Comparison of ENCODE assay signal across 8 mouse cellular contexts in the genomic region with DNA sequence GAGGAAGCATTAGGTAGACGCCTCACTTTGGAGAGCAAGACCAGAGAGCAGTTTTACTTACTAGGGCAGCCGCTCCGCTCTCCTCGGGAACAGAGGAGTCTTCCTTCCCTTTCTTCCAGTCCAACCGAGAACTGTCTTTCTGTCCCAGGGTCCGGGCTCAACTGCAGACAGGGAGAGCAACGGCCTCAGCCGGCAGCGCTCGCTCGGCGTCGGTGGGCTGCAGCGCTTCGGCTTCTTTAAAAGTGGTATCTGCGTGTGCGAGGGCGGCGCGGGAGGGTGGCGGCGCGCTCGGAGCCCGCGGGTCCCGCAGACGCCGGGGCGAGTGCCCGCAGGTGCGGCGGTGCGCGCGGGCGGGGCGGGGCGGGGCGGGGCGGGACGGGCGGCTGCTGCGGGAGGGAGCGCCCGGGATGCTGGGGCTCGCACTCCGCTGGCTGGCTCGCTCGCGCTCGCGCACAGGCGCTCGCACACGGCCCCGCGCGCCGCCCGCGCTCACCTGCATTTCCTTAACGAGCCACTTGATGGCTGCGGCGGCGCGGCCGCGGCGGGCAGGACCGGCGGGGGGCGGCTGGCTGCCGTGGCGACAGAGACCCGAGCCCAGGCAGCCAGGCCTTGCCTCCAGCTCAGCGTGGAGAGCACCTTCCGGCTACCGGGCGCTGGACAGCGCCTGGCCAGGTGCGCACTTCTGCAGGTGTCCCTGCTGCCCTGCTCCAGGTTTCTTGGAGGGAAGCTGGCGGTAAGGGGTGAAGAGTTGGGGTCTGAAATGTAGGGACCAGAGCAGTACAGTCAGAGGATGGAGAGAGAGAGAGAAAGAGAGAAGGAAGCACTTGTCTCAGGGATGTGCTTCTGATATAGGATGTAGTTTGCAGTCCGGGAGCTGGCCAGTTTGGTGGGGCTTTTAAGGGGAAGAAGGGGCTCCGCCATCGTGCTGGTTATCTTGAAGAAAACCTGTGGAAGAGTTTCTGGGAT. TPM values are rescaled to one million over a fixed set of nuclear protein-coding genes. Genes with fewer than 3 reads are reported as not detected.
A peak's percentile ranks its signal among the peaks of the same experiment; 100 is the strongest.
DNase-seq lines count a peak whose midpoint lies in the region; ATAC-seq and TF ChIP-seq lines count a peak whose summit lies in the region.

A gene (minus strand): TSS at position 433 of the 966 bp plus-strand sequence.

- H3K36me3 ChIP-seq in liver, postnatal 0 days (replicated peaks; ENCODE audit: insufficient read depth, low read length) = no peaks in the 10 kb centered on the region
- no peaks in the 10 kb centered on the region for H3K36me3 ChIP-seq in stomach, embryonic 14.5 days (ENCODE audit: control insufficient read depth, insufficient read depth, low read length)

- peak; percentile 21; the same call in 1 of the 2 replicates for ATAC-seq in liver, postnatal 0 days
- peak; percentile 80 for ATAC-seq in stomach, embryonic 14.5 days (ENCODE audit: insufficient number of reproducible peaks, insufficient read depth, low FRiP score, low read depth)

- no peak within 1 kb of the TSS for H3K27ac ChIP-seq in liver, postnatal 0 days (ENCODE audit: low read depth)
- no peak within 1 kb of the TSS for H3K27ac ChIP-seq in stomach, embryonic 14.5 days (ENCODE audit: low read length)

- no peak for TF ChIP-seq CTCF in liver, postnatal 0 days (IDR thresholded peaks at IDR 0.05; ENCODE audit: low read depth)

- no peak within 1 kb of the TSS for H3K9ac ChIP-seq in liver, postnatal 0 days (replicated peaks)
- peak within 1 kb of the TSS; percentile 14; the same call in 1 of the 2 replicates for H3K9ac ChIP-seq in stomach, embryonic 14.5 days (replicated peaks; ENCODE audit: low read depth, low read length)

- DNase-seq in ovary, postnatal 36 days (ENCODE audit: low spot score) = peak; percentile 22
- no peak for DNase-seq in ovary, adult 18-20 months (ENCODE audit: low spot score)
- peak; percentile 47 to 58 for DNase-seq in cerebellum, postnatal 36 days
- peak; percentile 48 to 68 for DNase-seq in frontal cortex, postnatal 36 days (ENCODE audit: low spot score in 2 of 2)
- DNase-seq in layer of hippocampus, adult 8-10 months (ENCODE audit: low spot score in 2 of 2) = peak; percentile 23 to 57
- DNase-seq in liver, postnatal 0 days = no peak
- DNase-seq in T-cell, adult 2 months (ENCODE audit: low spot score) = no peak

- 2% methylated on average over 49 of the region's 86 CpGs for WGBS in liver, postnatal 0 days (ENCODE audit: insufficient replicate concordance)
- under 1% methylated on average over 62 of the region's 86 CpGs for WGBS in stomach, embryonic 14.5 days

- H3K4me2 ChIP-seq in liver, postnatal 0 days (ENCODE audit: low read depth, low read length) = peak within 1 kb of the TSS; percentile 53
- peak within 1 kb of the TSS; percentile 87 for H3K4me2 ChIP-seq in stomach, embryonic 14.5 days (replicated peaks; ENCODE audit: low read depth, low read length)

- no peaks in the 10 kb centered on the region for H3K4me1 ChIP-seq in liver, postnatal 0 days (ENCODE audit: insufficient read depth)
- no peaks in the 10 kb centered on the region for H3K4me1 ChIP-seq in stomach, embryonic 14.5 days (ENCODE audit: control insufficient read depth, insufficient read depth, low read length)

- no peak for TF ChIP-seq EP300 in liver, postnatal 0 days (IDR thresholded peaks at IDR 0.05; ENCODE audit: low read depth)

- H3K27me3 ChIP-seq in liver, postnatal 0 days (ENCODE audit: insufficient read depth, low read length) = peaks cover 20% of the 10 kb centered on the region
- H3K27me3 ChIP-seq in stomach, embryonic 14.5 days (ENCODE audit: control insufficient read depth, insufficient read depth, low read length) = peaks cover 9% of the 10 kb centered on the region; the same call in 1 of the 2 replicates

- no peaks in the 10 kb centered on the region for H3K9me3 ChIP-seq in liver, postnatal 0 days (ENCODE audit: low read length)
- H3K9me3 ChIP-seq in stomach, embryonic 14.5 days (ENCODE audit: control insufficient read depth, low read depth, low read length) = no peaks in the 10 kb centered on the region

- peak within 1 kb of the TSS; percentile 33; the same call in 1 of the 2 replicates for H3K4me3 ChIP-seq in liver, postnatal 0 days (ENCODE audit: low read depth, low read length)
- H3K4me3 ChIP-seq in stomach, embryonic 14.5 days (ENCODE audit: low read depth, low read length) = peak within 1 kb of the TSS; percentile 51

RNA-seq across cellular contexts. Expression of the gene that starts here (rescaled TPM):
- 100 to 1,000 TPM; 169 to 218 (median 185) TPM for total RNA-seq in layer of hippocampus, adult 8-10 months (2022)
- 8.5 and 9.3 TPM in 2 replicates for polyA plus RNA-seq in liver, postnatal 0 days (2015; fragmentation: Nextera tagmentation; extraction: Ambion mirVana)
- polyA plus RNA-seq in stomach, embryonic 14.5 days (2014; fragmentation: Nextera tagmentation; extraction: Ambion mirVana) = 30.4 and 32.1 TPM in 2 replicates

Comparison
In these comparisons a context has a peak if more than half of its experiments do, and no peak if none do; other contexts are left out.
1. DNase-seq: peak in ovary, postnatal 36 days (single experiment), cerebellum, postnatal 36 days (2 of 2), frontal cortex, postnatal 36 days (2 of 2) and layer of hippocampus, adult 8-10 months (2 of 2); none in ovary, adult 18-20 months (single experiment), liver, postnatal 0 days (single experiment) and T-cell, adult 2 months (single experiment).